Mouse (Mus musculus): ENCODE data around the gene Esf1. TPM values are rescaled to one million over a fixed set of nuclear protein-coding genes. Genes with fewer than 3 reads are reported as not detected.
"Not testable (repeated sequence)": the region's sequence is repeated elsewhere in the genome, so short reads cannot be mapped to it uniquely, and the experiment has no call there.

Gene Esf1
- polyA plus RNA-seq, 1 experiment = 0.27 TPM

- Histone ChIP-seq H3K4me1 (ENCODE audit: control insufficient read depth, insufficient read depth, insufficient read length, low read length) (no peaks in the 10 kb centered on the region), H3K27me3 (ENCODE audit: control insufficient read depth, insufficient read depth, low read length) (no peaks in the 10 kb centered on the region), H3K36me3 (ENCODE audit: control insufficient read depth, insufficient read depth, low read length) (no peaks in the 10 kb centered on the region), H3K4me3 (ENCODE audit: low read depth, low read length) (no peak overlapping the region), H3K27ac (ENCODE audit: insufficient read depth, low read depth, low read length) (no peak overlapping the region)
- WGBS = 91% methylated on average over 5 of the region's 5 CpGs
- TF ChIP-seq POLR2A (IDR thresholded peaks at IDR 0.05; ENCODE audit: low read depth, low read length) (no peak), CTCF (IDR thresholded peaks at IDR 0.05; ENCODE audit: extremely low read depth, insufficient read length, insufficient replicate concordance, low read depth, low read length) (no peak)
Measured at GRCm38 (mm10) chr2:140093433-140093832, 76.9 kb downstream of the Esf1 start.

DNA sequence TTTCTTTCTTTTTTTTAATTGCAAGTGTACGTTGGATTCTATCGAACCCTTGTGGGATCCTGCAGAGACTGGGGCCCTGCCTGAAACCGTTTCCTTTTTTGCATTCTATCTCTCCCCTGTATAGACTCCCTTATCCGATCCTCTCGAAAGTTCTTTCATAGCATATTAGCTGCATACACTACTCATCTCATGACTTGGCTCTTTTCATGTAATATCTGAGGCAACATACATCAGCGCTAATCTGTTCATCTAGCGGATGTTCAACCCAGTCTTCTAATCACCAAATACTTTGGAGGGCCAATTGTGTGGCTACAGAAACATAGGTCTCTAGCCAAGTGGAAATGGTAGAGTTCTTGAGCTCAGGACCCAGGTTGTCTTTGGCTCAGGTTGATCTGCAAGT, 86.1 kb downstream of the Esf1 start:
- Histone ChIP-seq H3K4me1 (ENCODE audit: control insufficient read depth, insufficient read depth, insufficient read length, low read length) (no peaks in the 10 kb centered on the region), H3K36me3 (ENCODE audit: control insufficient read depth, insufficient read depth, low read length) (no peaks in the 10 kb centered on the region), H3K27ac (ENCODE audit: insufficient read depth, low read depth, low read length) (no peak overlapping the region), H3K4me3 (ENCODE audit: low read depth, low read length) (no peak overlapping the region), H3K27me3 (ENCODE audit: control insufficient read depth, insufficient read depth, low read length) (no peaks in the 10 kb centered on the region)
- WGBS = 72% methylated on average over 7 of the region's 7 CpGs
- TF ChIP-seq CTCF (IDR thresholded peaks at IDR 0.05; ENCODE audit: extremely low read depth, insufficient read length, insufficient replicate concordance, low read depth, low read length) (no peak), POLR2A (IDR thresholded peaks at IDR 0.05; ENCODE audit: low read depth, low read length) (no peak)

DNA sequence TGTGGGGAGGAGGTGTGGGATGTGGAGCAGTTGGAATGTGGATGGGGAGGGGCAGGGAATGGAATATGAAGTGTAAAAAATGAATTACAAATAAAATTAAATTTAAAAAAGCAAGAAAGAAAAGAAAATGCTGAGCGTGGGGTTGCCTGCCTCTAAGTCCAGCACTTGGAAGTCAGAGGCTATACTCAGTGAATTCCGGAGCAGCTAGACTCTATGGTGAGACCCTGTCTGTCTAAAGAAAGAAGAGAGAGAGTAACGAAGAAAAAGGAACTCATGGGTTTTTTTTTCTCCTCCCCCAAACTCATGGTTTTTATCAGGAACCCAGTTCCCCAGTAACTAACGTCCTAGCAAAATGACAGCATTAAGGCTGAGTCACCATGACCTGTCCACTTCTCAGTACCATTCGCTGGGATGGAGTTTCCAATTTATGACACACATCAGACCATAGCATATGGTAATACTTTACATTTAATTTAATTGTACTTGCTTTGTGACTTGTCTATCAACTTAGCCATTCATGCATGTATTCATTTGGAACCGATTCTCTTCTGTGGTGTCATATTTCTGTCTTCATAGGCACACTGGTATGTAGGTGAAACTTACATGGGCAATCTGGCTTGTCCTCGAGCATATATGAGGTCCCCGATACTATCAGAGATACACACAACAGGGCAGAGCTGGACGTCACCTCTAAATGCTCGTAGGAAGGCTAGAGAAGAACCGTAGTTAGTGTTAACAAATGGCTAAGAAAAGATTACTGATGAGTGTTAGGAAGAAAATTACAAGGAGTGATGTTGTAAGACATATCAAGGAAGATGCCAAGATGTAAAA, 89.4 kb downstream of the Esf1 start:
- 85% methylated on average over 11 of the region's 11 CpGs for WGBS
- TF ChIP-seq CTCF (IDR thresholded peaks at IDR 0.05; ENCODE audit: extremely low read depth, insufficient read length, insufficient replicate concordance, low read depth, low read length) (no peak), POLR2A (IDR thresholded peaks at IDR 0.05; ENCODE audit: low read depth, low read length) (no peak)
- Histone ChIP-seq H3K27me3 (ENCODE audit: control insufficient read depth, insufficient read depth, low read length) (no peaks in the 10 kb centered on the region), H3K4me3 (ENCODE audit: low read depth, low read length) (no peak overlapping the region), H3K36me3 (ENCODE audit: control insufficient read depth, insufficient read depth, low read length) (no peaks in the 10 kb centered on the region), H3K4me1 (ENCODE audit: control insufficient read depth, insufficient read depth, insufficient read length, low read length) (no peaks in the 10 kb centered on the region), H3K27ac (ENCODE audit: insufficient read depth, low read depth, low read length) (no peak overlapping the region)

DNA sequence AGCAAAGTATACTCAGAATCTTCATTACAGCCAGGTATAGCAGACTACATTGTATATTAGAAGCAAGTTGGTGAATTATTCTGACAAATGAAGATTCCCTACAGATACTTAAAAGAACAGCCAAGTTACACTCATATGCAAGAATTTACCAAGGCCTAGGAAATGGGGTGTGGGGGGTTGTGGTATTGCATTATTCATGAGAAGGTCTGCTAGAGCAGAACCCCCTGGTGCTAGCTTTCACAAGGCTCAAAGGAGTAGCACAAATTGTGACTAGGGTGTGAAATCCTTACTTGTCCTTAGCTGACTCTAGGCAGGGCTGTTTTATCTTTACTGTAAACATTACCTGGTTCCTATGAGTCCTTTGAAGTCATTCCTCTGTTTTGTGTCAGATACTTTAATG, 91.1 kb downstream of the Esf1 start:
- H3K4me1 ChIP-seq (ENCODE audit: control insufficient read depth, insufficient read depth, insufficient read length, low read length); H3K27me3 ChIP-seq (ENCODE audit: control insufficient read depth, insufficient read depth, low read length); H3K27ac ChIP-seq (ENCODE audit: insufficient read depth, low read depth, low read length); H3K4me3 ChIP-seq (ENCODE audit: low read depth, low read length); H3K36me3 ChIP-seq (ENCODE audit: control insufficient read depth, insufficient read depth, low read length): not testable (repeated sequence)

DNA sequence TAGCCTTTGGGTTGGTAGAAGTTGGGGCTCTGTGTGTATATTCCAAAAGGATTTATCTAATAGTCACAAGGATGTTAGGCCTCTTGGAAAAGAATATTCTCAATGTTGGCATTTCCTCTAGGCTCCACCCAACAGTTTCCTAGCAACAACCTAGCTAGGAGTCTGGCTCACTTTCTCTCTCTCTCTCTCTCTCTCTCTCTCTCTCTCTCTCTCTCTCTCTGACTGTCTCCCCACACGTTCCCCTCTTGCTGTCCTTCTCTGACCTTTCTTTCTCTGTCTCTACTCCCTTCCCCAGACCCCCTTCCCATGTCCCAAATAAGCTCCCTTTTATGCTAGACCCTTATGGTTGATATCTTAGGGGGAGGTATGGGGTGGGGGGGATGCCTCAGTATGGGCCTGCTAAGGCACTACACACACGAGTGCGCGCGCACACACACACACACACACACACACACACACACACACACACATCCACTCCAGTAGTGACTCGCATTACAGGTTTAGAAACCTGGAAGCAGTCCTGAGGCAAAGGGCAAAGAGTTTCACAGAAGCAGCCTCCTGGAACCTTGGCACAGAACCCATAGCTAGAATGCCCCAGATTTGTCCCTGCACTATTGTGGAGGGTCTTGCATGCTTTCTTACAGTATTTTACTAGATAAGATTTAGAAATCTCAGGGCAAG, 91.6 kb downstream of the Esf1 start:
- Histone ChIP-seq H3K36me3 (ENCODE audit: control insufficient read depth, insufficient read depth, low read length) (no peaks in the 10 kb centered on the region), H3K4me3 (ENCODE audit: low read depth, low read length) (no peak overlapping the region), H3K27ac (ENCODE audit: insufficient read depth, low read depth, low read length) (no peak overlapping the region), H3K27me3 (ENCODE audit: control insufficient read depth, insufficient read depth, low read length) (no peaks in the 10 kb centered on the region), H3K4me1 (ENCODE audit: control insufficient read depth, insufficient read depth, insufficient read length, low read length) (no peaks in the 10 kb centered on the region)
- no peak for TF ChIP-seq POLR2A (IDR thresholded peaks at IDR 0.05; ENCODE audit: low read depth, low read length)
- TF ChIP-seq CTCF (IDR thresholded peaks at IDR 0.05; ENCODE audit: extremely low read depth, insufficient read length, insufficient replicate concordance, low read depth, low read length) = no peak
- WGBS = 42% methylated on average over 6 of the region's 6 CpGs

DNA sequence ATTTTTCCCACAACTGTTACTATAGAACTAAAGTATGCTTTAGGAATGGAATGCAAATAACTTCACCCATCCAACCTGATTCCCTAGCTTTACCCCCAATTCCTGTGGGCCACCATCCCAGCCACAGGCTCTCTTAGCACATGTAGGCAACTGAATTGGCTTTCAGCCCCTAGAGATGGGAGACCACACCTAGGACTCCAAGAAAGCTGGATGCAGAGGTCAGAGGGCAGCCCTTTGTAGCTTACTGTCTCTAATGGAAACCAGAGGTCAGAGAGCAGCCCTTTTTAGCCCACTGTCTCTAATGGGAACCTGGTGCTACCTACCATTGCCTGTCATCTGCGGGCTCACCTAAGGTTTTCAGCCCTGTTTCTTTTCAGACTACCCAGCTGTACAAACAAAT, 92.9 kb downstream of the Esf1 start:
- TF ChIP-seq POLR2A (IDR thresholded peaks at IDR 0.05; ENCODE audit: low read depth, low read length) (no peak), CTCF (IDR thresholded peaks at IDR 0.05; ENCODE audit: extremely low read depth, insufficient read length, insufficient replicate concordance, low read depth, low read length) (no peak)
- H3K27me3 ChIP-seq (ENCODE audit: control insufficient read depth, insufficient read depth, low read length) = no peaks in the 10 kb centered on the region
- no peaks in the 10 kb centered on the region for H3K36me3 ChIP-seq (ENCODE audit: control insufficient read depth, insufficient read depth, low read length)
- 48% methylated on average over 1 of the region's 1 CpGs for WGBS
- no peaks in the 10 kb centered on the region for H3K4me1 ChIP-seq (ENCODE audit: control insufficient read depth, insufficient read depth, insufficient read length, low read length)
- no peak overlapping the region for H3K4me3 ChIP-seq (ENCODE audit: low read depth, low read length)
- no peak overlapping the region for H3K27ac ChIP-seq (ENCODE audit: insufficient read depth, low read depth, low read length)

- WGBS = 79% methylated on average over 3 of the region's 3 CpGs
- no peak overlapping the region for H3K27ac ChIP-seq (ENCODE audit: insufficient read depth, low read depth, low read length)
- no peaks in the 10 kb centered on the region for H3K27me3 ChIP-seq (ENCODE audit: control insufficient read depth, insufficient read depth, low read length)
- H3K4me1 ChIP-seq (ENCODE audit: control insufficient read depth, insufficient read depth, insufficient read length, low read length) = no peaks in the 10 kb centered on the region
- TF ChIP-seq POLR2A (IDR thresholded peaks at IDR 0.05; ENCODE audit: low read depth, low read length) = no peak
- no peak for TF ChIP-seq CTCF (IDR thresholded peaks at IDR 0.05; ENCODE audit: extremely low read depth, insufficient read length, insufficient replicate concordance, low read depth, low read length)
- H3K4me3 ChIP-seq (ENCODE audit: low read depth, low read length) = no peak overlapping the region
- no peaks in the 10 kb centered on the region for H3K36me3 ChIP-seq (ENCODE audit: control insufficient read depth, insufficient read depth, low read length)
Measured at GRCm38 (mm10) chr2:140075150-140075549, 95.2 kb downstream of the Esf1 start.

Other genes with a start within 250 kb of the Esf1 start
- 0.72 TPM in 2 replicates for gene Tasp1, start 103.8 kb downstream of the Esf1 start, polyA plus RNA-seq (2012; rRNA removed)
- not detected in 2 replicates for gene Gm17374, start 18.5 kb downstream of the Esf1 start, polyA plus RNA-seq (2012; rRNA removed)
- 1.4 and 1.5 TPM in 2 replicates for gene Ndufaf5, start 85 bp upstream of the Esf1 start, polyA plus RNA-seq (2012; rRNA removed)
- not detected in 2 replicates for gene Sel1l2, start 219.1 kb upstream of the Esf1 start, polyA plus RNA-seq (2012; rRNA removed)
- gene Macrod2, start 224.7 kb upstream of the Esf1 start, polyA plus RNA-seq (2012; rRNA removed) = 1.4 and 3.8 TPM in 2 replicates

Measured in small intestine, adult 2 months (tissue).